Comparison of ENCODE assay signal across 8 mouse cellular contexts in the genomic region with DNA sequence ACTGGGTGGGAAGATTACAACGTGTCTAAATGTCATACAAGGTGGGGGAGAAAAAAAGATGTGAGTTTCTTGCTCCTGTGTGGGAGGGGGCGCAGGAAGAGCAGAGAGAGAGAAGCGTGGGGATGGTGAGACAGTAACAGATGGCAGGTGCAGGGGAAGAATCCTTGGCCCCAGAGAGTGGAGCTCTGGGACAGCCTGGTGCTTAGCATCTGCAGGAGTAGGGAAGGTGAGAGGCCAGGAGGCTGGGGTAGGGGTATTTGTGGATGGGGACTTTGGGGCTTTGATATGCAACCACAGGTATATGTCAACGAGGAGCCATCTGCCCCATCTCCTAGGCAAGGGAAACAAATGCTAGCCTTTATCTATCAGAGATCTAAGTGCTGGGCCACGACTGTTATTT. TPM values are rescaled to one million over a fixed set of nuclear protein-coding genes. Genes with fewer than 3 reads are reported as not detected.
DNase-seq lines count a peak whose midpoint lies in the region; ATAC-seq lines count a peak whose summit lies in the region.

No protein-coding gene starts in this region.

- WGBS in intestine, embryonic 14.5 days, result 73% methylated on average over 5 of the region's 5 CpGs
- 67% methylated on average over 5 of the region's 5 CpGs for WGBS in intestine, embryonic 15.5 days
- WGBS in hindbrain, embryonic 11.5 days, result 87% methylated on average over 5 of the region's 5 CpGs
- WGBS in midbrain, embryonic 16.5 days, result 82% methylated on average over 5 of the region's 5 CpGs

- H3K9ac ChIP-seq in intestine, embryonic 14.5 days (ENCODE audit: low read length), result no peak overlapping the region
- no peak overlapping the region for H3K9ac ChIP-seq in intestine, embryonic 15.5 days
- H3K9ac ChIP-seq in hindbrain, embryonic 11.5 days (ENCODE audit: low read depth, low read length), result no peak overlapping the region
- H3K9ac ChIP-seq in midbrain, embryonic 16.5 days (ENCODE audit: low read depth, low read length), result 0 out of 2 replicates have a peak overlapping the region, but pooled peaks have one; percentile 3

- no peak overlapping the region for H3K27ac ChIP-seq in intestine, embryonic 14.5 days (ENCODE audit: low read depth)
- no peak overlapping the region for H3K27ac ChIP-seq in intestine, embryonic 15.5 days
- H3K27ac ChIP-seq in hindbrain, embryonic 11.5 days (ENCODE audit: low read depth, low read length), result no peak overlapping the region
- peak overlapping the region; percentile 98; the same call in 1 of the 2 replicates for H3K27ac ChIP-seq in midbrain, embryonic 16.5 days (ENCODE audit: low read length)

- no peak for DNase-seq in intestine, embryonic 14.5 days (ENCODE audit: low spot score)
- peak; percentile 19 to 30 for DNase-seq in cerebellum, adult 18-20 months
- DNase-seq in hindbrain, embryonic 11.5 days (ENCODE audit: low spot score), result no peak
- no peak for DNase-seq in ovary, postnatal 14 days (ENCODE audit: low spot score)
- DNase-seq in left cerebral cortex, postnatal 4 days, result no peak
- no peak for DNase-seq in frontal cortex, postnatal 10 days (ENCODE audit: low spot score in 2 of 2)

- intact Hi-C loops in left cerebral cortex, postnatal 4 days (cut with DNase I), result no loop called here

- peaks cover 10% of the 10 kb centered on the region; the same call in 1 of the 2 replicates for H3K4me1 ChIP-seq in intestine, embryonic 14.5 days (replicated peaks; ENCODE audit: control insufficient read depth, insufficient read depth, low read length)
- H3K4me1 ChIP-seq in intestine, embryonic 15.5 days (replicated peaks), result 0 out of 2 replicates have a peak, but pooled peaks cover 5% of the 10 kb centered on the region
- H3K4me1 ChIP-seq in hindbrain, embryonic 11.5 days (replicated peaks; ENCODE audit: control insufficient read depth, insufficient read depth, low read length), result no peaks in the 10 kb centered on the region
- H3K4me1 ChIP-seq in midbrain, embryonic 16.5 days (ENCODE audit: control insufficient read depth, insufficient read depth, low read length), result peaks cover 17% of the 10 kb centered on the region

- 0 out of 2 replicates have a peak overlapping the region, but pooled peaks have one; percentile 84 for H3K4me3 ChIP-seq in intestine, embryonic 14.5 days (ENCODE audit: low read depth, low read length)
- H3K4me3 ChIP-seq in intestine, embryonic 15.5 days (replicated peaks), result no peak overlapping the region
- H3K4me3 ChIP-seq in hindbrain, embryonic 11.5 days (ENCODE audit: low read depth, low read length), result no peak overlapping the region
- no peak overlapping the region for H3K4me3 ChIP-seq in midbrain, embryonic 16.5 days (ENCODE audit: low read depth, low read length)

- no peaks in the 10 kb centered on the region; the same call in 1 of the 2 replicates for H3K36me3 ChIP-seq in intestine, embryonic 14.5 days (ENCODE audit: control insufficient read depth, insufficient read depth, low read length)
- no peaks in the 10 kb centered on the region for H3K36me3 ChIP-seq in intestine, embryonic 15.5 days
- no peaks in the 10 kb centered on the region for H3K36me3 ChIP-seq in hindbrain, embryonic 11.5 days (ENCODE audit: control insufficient read depth, insufficient read depth, low read length)
- H3K36me3 ChIP-seq in midbrain, embryonic 16.5 days (ENCODE audit: control insufficient read depth, insufficient read depth, low read length), result no peaks in the 10 kb centered on the region

- H3K27me3 ChIP-seq in intestine, embryonic 14.5 days (replicated peaks; ENCODE audit: control insufficient read depth, insufficient read depth, low read length), result no peaks in the 10 kb centered on the region
- H3K27me3 ChIP-seq in intestine, embryonic 15.5 days (replicated peaks), result no peaks in the 10 kb centered on the region
- no peaks in the 10 kb centered on the region for H3K27me3 ChIP-seq in hindbrain, embryonic 11.5 days (ENCODE audit: control insufficient read depth, insufficient read depth, low read length)
- no peaks in the 10 kb centered on the region for H3K27me3 ChIP-seq in midbrain, embryonic 16.5 days (ENCODE audit: control insufficient read depth, insufficient read depth, low read depth, low read length)

- H3K9me3 ChIP-seq in intestine, embryonic 14.5 days (ENCODE audit: control insufficient read depth, low read length), result no peaks in the 10 kb centered on the region
- H3K9me3 ChIP-seq in intestine, embryonic 15.5 days, result no peaks in the 10 kb centered on the region
- no peaks in the 10 kb centered on the region for H3K9me3 ChIP-seq in hindbrain, embryonic 11.5 days (ENCODE audit: control insufficient read depth, low read length)
- no peaks in the 10 kb centered on the region for H3K9me3 ChIP-seq in midbrain, embryonic 16.5 days (replicated peaks; ENCODE audit: control insufficient read depth, low read length, poor library complexity, severe bottlenecking)

- no peak overlapping the region for H3K4me2 ChIP-seq in intestine, embryonic 14.5 days (ENCODE audit: low read length)
- H3K4me2 ChIP-seq in intestine, embryonic 15.5 days (replicated peaks), result no peak overlapping the region
- peak overlapping the region; percentile 6; the same call in 1 of the 2 replicates for H3K4me2 ChIP-seq in hindbrain, embryonic 11.5 days (replicated peaks; ENCODE audit: low read depth, low read length)
- peak overlapping the region; percentile 42; the same call in 1 of the 2 replicates for H3K4me2 ChIP-seq in midbrain, embryonic 16.5 days (ENCODE audit: low read length)

- ATAC-seq in intestine, embryonic 14.5 days (replicated peaks; ENCODE audit: low FRiP score, low TSS enrichment, low read depth), result no peak
- ATAC-seq in intestine, embryonic 15.5 days, result no peak
- no peak for ATAC-seq in hindbrain, embryonic 11.5 days (ENCODE audit: low FRiP score)
- ATAC-seq in midbrain, embryonic 16.5 days, result peak; percentile 33

RNA-seq across cellular contexts. Expression of a gene that starts 26.4 kb away (rescaled TPM):
- polyA plus RNA-seq in intestine, embryonic 14.5 days (2014; fragmentation: Nextera tagmentation; extraction: Ambion mirVana), result 28.0 and 31.0 TPM in 2 replicates
- 21.3 and 21.6 TPM in 2 replicates for polyA plus RNA-seq in intestine, embryonic 15.5 days (2015; fragmentation: Nextera tagmentation; extraction: Ambion mirVana)
- 41.3 and 61.2 TPM in 2 replicates for polyA plus RNA-seq in hindbrain, embryonic 11.5 days (2014; fragmentation: Nextera tagmentation; extraction: Ambion mirVana)
- polyA plus RNA-seq in midbrain, embryonic 16.5 days (2015; fragmentation: Nextera tagmentation; extraction: Ambion mirVana), result 55.4 and 63.5 TPM in 2 replicates
- 10 to 100 TPM; 54.3 to 65.4 TPM for total RNA-seq in left cerebral cortex, postnatal 4 days (2021)

RNA-seq across cellular contexts. Expression of a gene that starts 36.9 kb away (rescaled TPM):
- polyA plus RNA-seq in intestine, embryonic 14.5 days (2014; fragmentation: Nextera tagmentation; extraction: Ambion mirVana), result 28.5 and 29.6 TPM in 2 replicates
- 26.4 and 32.3 TPM in 2 replicates for polyA plus RNA-seq in intestine, embryonic 15.5 days (2015; fragmentation: Nextera tagmentation; extraction: Ambion mirVana)
- polyA plus RNA-seq in hindbrain, embryonic 11.5 days (2014; fragmentation: Nextera tagmentation; extraction: Ambion mirVana), result 29.4 and 30.3 TPM in 2 replicates
- 18.4 and 20.1 TPM in 2 replicates for polyA plus RNA-seq in midbrain, embryonic 16.5 days (2015; fragmentation: Nextera tagmentation; extraction: Ambion mirVana)
- total RNA-seq in left cerebral cortex, postnatal 4 days (2021), result 10 to 100 TPM; 10.3 to 11.2 TPM

RNA-seq across cellular contexts. Expression of a gene that starts 45.0 kb away (rescaled TPM):
- 195 and 219 TPM in 2 replicates for polyA plus RNA-seq in intestine, embryonic 14.5 days (2014; fragmentation: Nextera tagmentation; extraction: Ambion mirVana)
- polyA plus RNA-seq in intestine, embryonic 15.5 days (2015; fragmentation: Nextera tagmentation; extraction: Ambion mirVana), result 189 and 209 TPM in 2 replicates
- 325 and 347 TPM in 2 replicates for polyA plus RNA-seq in hindbrain, embryonic 11.5 days (2014; fragmentation: Nextera tagmentation; extraction: Ambion mirVana)
- 216 and 227 TPM in 2 replicates for polyA plus RNA-seq in midbrain, embryonic 16.5 days (2015; fragmentation: Nextera tagmentation; extraction: Ambion mirVana)
- total RNA-seq in left cerebral cortex, postnatal 4 days (2021), result 100 to 1,000 TPM; 114 to 118 TPM

Comparison
In these comparisons a context has a peak if more than half of its experiments do, and no peak if none do; other contexts are left out.
1. DNase-seq: peak in cerebellum, adult 18-20 months (2 of 2); none in intestine, embryonic 14.5 days (single experiment), hindbrain, embryonic 11.5 days (single experiment), ovary, postnatal 14 days (single experiment), left cerebral cortex, postnatal 4 days (single experiment) and frontal cortex, postnatal 10 days (0 of 2).
2. H3K4me2 ChIP-seq: peak in hindbrain, embryonic 11.5 days (single experiment) and midbrain, embryonic 16.5 days (single experiment); none in intestine, embryonic 14.5 days (single experiment) and intestine, embryonic 15.5 days (single experiment).